Mouse (Mus musculus) intestine, embryonic 16.5 days (tissue): Measurements from ENCODE around the gene Scp2d1. TPM values are rescaled to one million over a fixed set of nuclear protein-coding genes. Genes with fewer than 3 reads are reported as not detected.
"Not testable (repeated sequence)": the region's sequence is repeated elsewhere in the genome, so short reads cannot be mapped to it uniquely, and the experiment has no call there.

Experiments used
- ATAC-seq: fragments of 200-750 bp; cut with Nextera tagmentation; 2 replicates; pipeline ENCODE4 v1.8.0; 2017; ENCODE audit warnings: moderate TSS enrichment, moderate library complexity
- H3K27ac ChIP-seq: fragments of 300-500 bp; sonication (generic); 2 replicates; pipeline ENCODE4 v1.5.1; 2014; ENCODE audit warnings: mild to moderate bottlenecking, low read length
- H3K27me3 ChIP-seq: fragments of 300-500 bp; sonication (generic); replicated peaks from 2 replicates; pipeline ENCODE4 v1.6.1; 2014; ENCODE audit warnings: low read length, control low read depth, mixed read lengths; ENCODE audit not compliant: control insufficient read depth, insufficient read depth
- H3K36me3 ChIP-seq: fragments of 300-500 bp; sonication (generic); 2 replicates; pipeline ENCODE4 v1.6.1; 2014; ENCODE audit warnings: low read length, control low read depth; ENCODE audit not compliant: control insufficient read depth, insufficient read depth
- H3K4me1 ChIP-seq: fragments of 300-500 bp; sonication (generic); 2 replicates; pipeline ENCODE4 v1.6.1; 2014; ENCODE audit warnings: low read length, control low read depth, mixed read lengths; ENCODE audit not compliant: control insufficient read depth, insufficient read depth
- H3K4me2 ChIP-seq: fragments of 300-500 bp; sonication (generic); 2 replicates; pipeline ENCODE4 v1.6.1; 2014; ENCODE audit warnings: low read depth, low read length, control low read depth
- H3K4me3 ChIP-seq: fragments of 300-500 bp; sonication (generic); 2 replicates; pipeline ENCODE4 v1.5.1; 2014; ENCODE audit warnings: mild to moderate bottlenecking, low read length
- H3K9ac ChIP-seq: fragments of 300-500 bp; sonication (generic); 2 replicates; pipeline ENCODE4 v1.6.1; 2014; ENCODE audit warnings: low read depth, low read length
- H3K9me3 ChIP-seq: fragments of 300-500 bp; sonication (generic); 2 replicates; pipeline ENCODE4 v1.6.1; 2016; ENCODE audit warnings: low read length, control low read depth; ENCODE audit not compliant: control insufficient read depth
- WGBS: fragments of 180-500 bp; shearing (Covaris S2); extraction: QIAGEN DNeasy Blood & Tissue Kit; methylation state at CpG from one replicate; pipeline ENCODE4 v1.1.7; 2014; 5-methylcytosine and 5-hydroxymethylcytosine counted together
- polyA plus RNA-seq: library from polyadenylated mRNA; unstranded; fragments of >200 nt; fragmentation: Nextera tagmentation; extraction: Ambion mirVana; gene quantifications from 2 replicates; pipeline ENCODE4 v1.2.1, GENCODE M21; 2015

Gene Scp2d1
- polyA plus RNA-seq = not detected in 2 replicates

- H3K27me3 ChIP-seq = not testable (repeated sequence)
Measured at GRCm38 (mm10) chr2:144823356-144823755, at the start of gene Scp2d1. Gene Scp2d1 (plus strand): TSS chr2:144823656.

GRCm38 (mm10) chr2:144774636-144775160, 48.8 kb upstream of the Scp2d1 start:
- H3K27me3 ChIP-seq = no peaks in the 10 kb centered on the region
- WGBS = 74% methylated on average over 8 of the region's 8 CpGs
- no peak for ATAC-seq

More at GRCm38 (mm10) chr2:144823356-144823755, at the start of gene Scp2d1:
- WGBS = 89% methylated on average over 6 of the region's 6 CpGs
- not testable (repeated sequence) for H3K36me3 ChIP-seq, H3K9ac ChIP-seq, H3K4me2 ChIP-seq, ATAC-seq, H3K4me1 ChIP-seq, H3K27ac ChIP-seq, H3K9me3 ChIP-seq, H3K4me3 ChIP-seq

GRCm38 (mm10) chr2:144775626-144776025, 47.8 kb upstream of the Scp2d1 start:
- Histone ChIP-seq H3K27me3 (no peaks in the 10 kb centered on the region), H3K4me3 (no peak overlapping the region), H3K9ac (no peak overlapping the region), H3K4me1 (no peaks in the 10 kb centered on the region), H3K9me3 (no peaks in the 10 kb centered on the region), H3K4me2 (no peak overlapping the region), H3K36me3 (no peaks in the 10 kb centered on the region), H3K27ac (no peak overlapping the region)
- 93% methylated on average over 4 of the region's 4 CpGs for WGBS
- ATAC-seq = no peak

More at GRCm38 (mm10) chr2:144774636-144775160, 48.8 kb upstream of the Scp2d1 start:
- no peak overlapping the region for H3K4me3 ChIP-seq
- no peak overlapping the region for H3K27ac ChIP-seq
- no peaks in the 10 kb centered on the region for H3K9me3 ChIP-seq
- H3K4me2 ChIP-seq = no peak overlapping the region
- no peaks in the 10 kb centered on the region for H3K36me3 ChIP-seq
- H3K9ac ChIP-seq = no peak overlapping the region
- H3K4me1 ChIP-seq = no peaks in the 10 kb centered on the region

GRCm38 (mm10) chr2:144779263-144779662, 44.2 kb upstream of the Scp2d1 start:
- no peak overlapping the region for H3K27ac ChIP-seq
- H3K9me3 ChIP-seq = no peaks in the 10 kb centered on the region
- H3K27me3 ChIP-seq = no peaks in the 10 kb centered on the region
- H3K36me3 ChIP-seq = no peaks in the 10 kb centered on the region
- H3K4me2 ChIP-seq = no peak overlapping the region
- H3K4me1 ChIP-seq = no peaks in the 10 kb centered on the region
- WGBS = 90% methylated on average over 7 of the region's 7 CpGs
- no peak overlapping the region for H3K9ac ChIP-seq
- H3K4me3 ChIP-seq = no peak overlapping the region
- no peak for ATAC-seq

GRCm38 (mm10) chr2:144780731-144781130, 42.7 kb upstream of the Scp2d1 start:
- Histone ChIP-seq H3K4me3 (no peak overlapping the region), H3K27me3 (no peaks in the 10 kb centered on the region), H3K36me3 (no peaks in the 10 kb centered on the region), H3K9me3 (no peaks in the 10 kb centered on the region), H3K4me1 (no peaks in the 10 kb centered on the region), H3K27ac (no peak overlapping the region), H3K4me2 (no peak overlapping the region), H3K9ac (no peak overlapping the region)
- ATAC-seq = 0 out of 2 replicates have a peak, but pooled peaks have one; percentile 48
- WGBS = 39% methylated on average over 5 of the region's 5 CpGs

GRCm38 (mm10) chr2:144781871-144782270, 41.6 kb upstream of the Scp2d1 start:
- H3K4me1 ChIP-seq = no peaks in the 10 kb centered on the region
- ATAC-seq = peak; percentile 13; the same call in 1 of the 2 replicates
- no peak overlapping the region for H3K4me2 ChIP-seq
- WGBS = 61% methylated on average over 3 of the region's 3 CpGs
- H3K27ac ChIP-seq = no peak overlapping the region
- H3K9ac ChIP-seq = no peak overlapping the region
- no peaks in the 10 kb centered on the region for H3K9me3 ChIP-seq
- no peaks in the 10 kb centered on the region for H3K36me3 ChIP-seq
- H3K4me3 ChIP-seq = no peak overlapping the region
- H3K27me3 ChIP-seq = no peaks in the 10 kb centered on the region

GRCm38 (mm10) chr2:144782481-144782880, 41.0 kb upstream of the Scp2d1 start:
- Histone ChIP-seq H3K27ac (no peak overlapping the region), H3K27me3 (no peaks in the 10 kb centered on the region), H3K4me1 (no peaks in the 10 kb centered on the region), H3K9ac (no peak overlapping the region), H3K4me2 (no peak overlapping the region), H3K9me3 (no peaks in the 10 kb centered on the region), H3K4me3 (no peak overlapping the region), H3K36me3 (no peaks in the 10 kb centered on the region)
- 51% methylated on average over 4 of the region's 4 CpGs for WGBS
- ATAC-seq = no peak

GRCm38 (mm10) chr2:144783190-144783589, 40.3 kb upstream of the Scp2d1 start:
- H3K36me3 ChIP-seq = no peaks in the 10 kb centered on the region
- no peaks in the 10 kb centered on the region for H3K9me3 ChIP-seq
- no peak overlapping the region for H3K4me3 ChIP-seq
- ATAC-seq = no peak
- H3K4me1 ChIP-seq = no peaks in the 10 kb centered on the region
- H3K9ac ChIP-seq = no peak overlapping the region
- 70% methylated on average over 1 of the region's 1 CpGs for WGBS
- H3K4me2 ChIP-seq = no peak overlapping the region
- no peak overlapping the region for H3K27ac ChIP-seq
- no peaks in the 10 kb centered on the region for H3K27me3 ChIP-seq

- H3K4me3 ChIP-seq = no peak overlapping the region
- no peak overlapping the region for H3K9ac ChIP-seq
- H3K4me2 ChIP-seq = no peak overlapping the region
- H3K27me3 ChIP-seq = no peaks in the 10 kb centered on the region
- no peak for ATAC-seq
- no peaks in the 10 kb centered on the region for H3K9me3 ChIP-seq
- H3K36me3 ChIP-seq = no peaks in the 10 kb centered on the region
- 94% methylated on average over 6 of the region's 6 CpGs for WGBS
- no peaks in the 10 kb centered on the region for H3K4me1 ChIP-seq
- no peak overlapping the region for H3K27ac ChIP-seq
Measured at GRCm38 (mm10) chr2:144783831-144784230, 39.6 kb upstream of the Scp2d1 start.
